Mouse (Mus musculus): Measurements from ENCODE around the gene Jund. TPM values are rescaled to one million over a fixed set of nuclear protein-coding genes. Genes with fewer than 3 reads are reported as not detected.

The Jund gene
- total RNA-seq, 2 experiments from 2014 or later = 221 to 289 TPM

GRCm38 (mm10) chr8:70699116-70699833 is 526 bp downstream of the Jund start:
- DNase-seq (ENCODE audit: low spot score in 2 of 2) = peak in 1 of 2 experiments; percentile 67

DNA sequence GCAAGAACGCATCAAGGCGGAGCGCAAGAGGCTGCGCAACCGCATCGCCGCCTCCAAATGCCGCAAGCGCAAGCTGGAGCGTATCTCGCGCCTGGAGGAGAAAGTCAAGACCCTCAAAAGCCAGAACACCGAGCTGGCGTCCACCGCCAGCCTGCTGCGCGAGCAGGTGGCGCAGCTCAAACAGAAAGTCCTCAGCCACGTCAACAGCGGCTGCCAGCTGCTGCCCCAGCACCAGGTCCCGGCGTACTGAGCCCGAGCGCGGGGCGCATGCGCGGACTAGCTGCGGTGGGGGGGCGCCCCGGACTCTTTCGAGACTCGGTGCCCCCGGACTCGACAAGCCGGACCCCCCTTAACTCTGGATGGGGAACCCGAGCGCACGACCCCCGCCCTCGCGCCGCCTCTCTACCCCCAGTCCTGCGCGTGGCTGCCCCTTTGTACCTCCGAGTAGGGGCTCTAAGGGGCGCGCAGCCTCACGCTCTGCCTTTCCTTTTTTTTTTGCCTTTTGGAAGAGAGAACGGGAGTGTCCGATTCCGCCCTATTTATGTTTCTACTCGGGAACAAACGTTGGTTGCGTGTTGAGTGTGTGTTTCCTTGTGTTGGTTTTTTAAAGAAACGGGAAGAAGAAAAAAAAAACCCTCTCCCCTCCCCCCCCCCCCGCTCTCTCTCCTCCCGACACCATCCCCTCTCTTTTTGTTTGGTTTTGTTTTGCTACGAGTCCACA is 1.2 kb downstream of the Jund start:
- DNase-seq (ENCODE audit: low spot score in 2 of 2) = peak; percentile 65 to 70

- DNase-seq (ENCODE audit: low spot score in 2 of 2) = peak; percentile 77 to 88
Observed at GRCm38 (mm10) chr8:70700555-70700922, 1.8 kb downstream of the Jund start.

- DNase-seq (ENCODE audit: low spot score in 2 of 2) = no peak
Observed at GRCm38 (mm10) chr8:70701048-70701981, 2.6 kb downstream of the Jund start.

DNA sequence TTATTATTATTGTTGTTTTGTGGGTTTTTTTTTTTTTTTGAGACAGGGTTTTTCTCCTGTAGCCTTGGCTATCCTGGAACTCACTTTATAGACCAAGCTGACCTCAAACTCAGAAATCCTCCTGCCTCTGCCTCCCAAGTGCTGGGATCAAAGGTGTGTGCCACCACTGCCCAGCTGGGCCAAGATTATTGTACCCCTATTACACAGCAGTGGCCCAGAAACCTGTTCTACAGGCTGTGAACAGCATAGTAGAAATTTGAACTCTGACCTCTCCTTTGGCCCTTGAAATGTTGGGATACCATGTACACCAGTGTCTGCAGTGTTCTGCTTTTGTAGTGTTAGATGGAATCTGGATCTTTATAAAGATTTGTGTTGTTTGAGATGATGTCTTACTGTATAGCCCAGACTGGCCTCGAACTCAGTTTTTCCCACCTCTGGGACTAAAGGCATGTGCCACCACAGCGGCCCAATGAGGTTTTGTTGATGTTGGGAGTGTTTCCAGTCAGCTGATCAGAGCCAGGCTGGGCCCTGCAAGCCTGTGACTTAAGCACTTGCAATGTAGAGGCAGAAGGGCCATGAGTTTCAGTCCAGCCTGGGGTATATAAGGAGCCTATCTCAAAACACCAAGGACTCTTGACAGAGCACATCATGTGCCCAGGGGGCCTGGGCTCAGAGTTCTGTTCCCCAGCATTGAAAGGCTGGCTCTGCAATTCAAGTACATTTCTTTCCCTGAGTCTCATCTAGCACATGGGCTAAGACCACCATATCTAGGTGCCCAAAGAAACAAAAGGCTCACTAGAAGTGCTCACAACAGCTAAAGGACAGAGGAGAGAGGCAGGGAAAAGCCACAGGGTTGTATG is 3.5 kb downstream of the Jund start:
- no peak for DNase-seq (ENCODE audit: low spot score in 2 of 2)

DNA sequence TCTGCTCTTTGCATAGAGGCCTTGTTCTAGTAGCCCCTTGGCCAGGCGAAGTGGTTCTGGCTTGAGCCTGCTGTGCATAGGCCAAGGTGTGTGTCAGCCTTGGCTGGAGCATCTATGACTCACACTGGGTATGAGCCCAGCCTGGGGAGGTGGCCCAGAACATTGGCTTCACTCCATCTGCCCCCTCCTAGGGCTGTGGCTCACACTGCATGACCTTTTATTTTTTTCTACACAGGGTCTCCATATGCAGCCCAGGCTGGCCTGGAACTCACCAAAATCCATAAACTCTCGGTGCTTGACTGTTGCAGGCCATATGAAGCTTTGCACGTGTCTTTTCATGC is 4.1 kb downstream of the Jund start:
- DNase-seq (ENCODE audit: low spot score in 2 of 2) = no peak

- DNase-seq (ENCODE audit: low spot score in 2 of 2) = no peak
Observed at GRCm38 (mm10) chr8:70703287-70703686, 4.5 kb downstream of the Jund start, which contains the start of gene Iqcn. Gene Iqcn, plus strand, starts transcription at chr8:70703457.

DNA sequence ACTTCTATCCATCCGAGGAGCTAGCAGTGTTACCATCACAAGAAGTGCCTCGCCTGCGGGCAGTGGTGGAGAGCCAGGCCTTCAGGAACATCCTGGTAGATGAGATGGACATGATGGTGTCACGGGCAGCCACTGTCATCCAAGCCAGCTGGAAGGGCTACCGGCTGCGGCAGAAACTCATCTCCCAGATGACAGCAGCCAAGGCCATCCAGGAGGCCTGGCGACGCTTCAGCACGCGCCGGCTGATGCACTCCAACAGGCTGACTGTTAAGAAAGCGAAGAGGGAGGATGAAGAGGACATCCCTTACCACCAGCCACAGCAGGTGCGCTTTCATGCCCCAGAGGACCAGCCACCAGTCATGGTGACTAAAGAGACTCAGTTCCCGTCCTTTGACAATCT is 9.5 kb downstream of the Jund start:
- no peak for DNase-seq (ENCODE audit: low spot score in 2 of 2)

GRCm38 (mm10) chr8:70709794-70710193 is 11.0 kb downstream of the Jund start:
- no peak for DNase-seq (ENCODE audit: low spot score in 2 of 2)

GRCm38 (mm10) chr8:70710296-70710695 is 11.5 kb downstream of the Jund start:
- no peak for DNase-seq (ENCODE audit: low spot score in 2 of 2)

- no peak for DNase-seq (ENCODE audit: low spot score in 2 of 2)
Observed at GRCm38 (mm10) chr8:70711041-70711440, 12.3 kb downstream of the Jund start.

GRCm38 (mm10) chr8:70713991-70714390 is 15.2 kb downstream of the Jund start:
- DNase-seq (ENCODE audit: low spot score in 2 of 2) = no peak

DNA sequence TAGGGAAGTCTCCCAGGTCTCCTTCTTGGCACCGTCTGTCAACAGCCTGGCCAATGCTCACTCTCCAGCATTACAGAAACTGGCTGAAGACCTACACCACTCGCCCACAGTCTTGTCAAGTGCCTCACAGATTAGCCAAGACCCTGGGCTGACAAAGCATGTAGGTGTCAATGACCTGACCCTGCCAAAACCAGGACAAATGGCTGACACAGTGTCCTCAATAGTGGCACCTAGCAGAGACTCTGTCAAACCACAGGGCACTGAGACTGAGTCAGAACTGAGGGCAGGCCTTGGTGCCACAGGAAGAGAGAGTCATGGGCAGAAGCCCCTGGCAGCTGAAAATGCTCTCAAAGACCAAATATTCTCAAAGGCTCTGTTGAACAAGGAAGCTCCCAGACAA is 16.3 kb downstream of the Jund start:
- no peak for DNase-seq (ENCODE audit: low spot score in 2 of 2)

DNA sequence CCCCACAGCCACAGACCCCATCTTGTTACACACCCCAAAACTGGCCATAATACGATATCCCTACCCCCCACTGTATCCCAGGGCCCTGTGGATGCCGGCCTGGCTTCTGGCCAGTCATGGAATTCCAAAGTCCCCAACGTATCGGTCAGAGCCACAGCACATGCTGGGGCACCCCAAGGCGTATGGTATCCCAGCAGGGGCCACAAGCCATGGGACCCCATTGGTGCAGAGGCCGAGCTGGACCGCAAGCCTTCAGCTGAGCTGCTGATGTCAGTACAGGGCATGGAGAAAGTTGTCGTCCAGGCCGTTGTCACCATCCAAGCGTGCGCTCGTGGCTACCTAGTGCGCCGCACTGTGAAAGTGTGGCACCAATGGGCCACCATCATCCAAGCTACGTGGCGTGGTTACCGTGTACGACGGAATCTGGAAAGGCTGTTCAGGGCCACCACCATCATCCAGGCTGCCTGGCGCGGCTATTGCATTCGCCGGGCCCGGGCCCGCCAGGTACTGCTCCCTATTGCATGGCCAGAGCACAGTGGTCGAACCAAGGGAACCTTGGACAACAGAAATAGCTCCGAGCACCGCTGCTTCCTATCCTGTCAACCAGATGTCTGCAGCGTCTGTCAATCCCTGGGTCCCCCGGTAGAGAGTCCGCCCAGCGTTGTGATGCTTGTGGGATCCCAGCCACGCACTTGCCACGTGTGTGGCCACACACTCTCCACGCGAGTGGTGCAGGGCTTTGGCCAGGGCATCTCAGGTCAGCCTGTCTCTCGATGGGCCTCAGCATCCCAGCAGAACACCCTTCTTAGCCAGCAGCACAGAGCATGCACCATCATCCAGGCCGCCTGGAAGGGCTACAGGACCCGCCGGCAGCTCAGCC is 18.0 kb downstream of the Jund start:
- no peak for DNase-seq (ENCODE audit: low spot score in 2 of 2)

DNA sequence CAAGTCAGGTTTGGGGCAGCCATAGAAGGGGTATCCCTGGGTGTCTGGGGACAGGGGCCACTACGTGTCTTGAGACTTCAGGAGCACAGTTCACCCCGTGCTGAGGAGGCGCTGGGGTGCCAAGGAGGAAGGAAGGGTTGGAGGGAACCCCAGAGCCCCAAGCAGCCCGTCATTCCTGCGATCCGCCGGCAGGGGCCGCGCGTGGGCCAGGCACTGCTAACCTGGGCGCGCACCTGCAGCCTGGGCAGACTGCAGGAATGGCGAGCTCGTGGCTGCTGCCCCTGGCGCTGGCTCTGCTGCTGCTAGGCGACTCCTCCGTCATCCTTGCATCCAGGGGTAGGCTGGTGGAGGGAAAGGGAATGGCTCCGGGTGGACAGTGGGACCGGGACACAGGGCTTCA is 19.5 kb downstream of the Jund start, which contains the start of gene Gm3336:
TSS of gene Gm3336 (plus strand) at position 247 of the 400 bp plus-strand sequence.
- peak; percentile 67 to 74 for DNase-seq (ENCODE audit: low spot score in 2 of 2)

DNA sequence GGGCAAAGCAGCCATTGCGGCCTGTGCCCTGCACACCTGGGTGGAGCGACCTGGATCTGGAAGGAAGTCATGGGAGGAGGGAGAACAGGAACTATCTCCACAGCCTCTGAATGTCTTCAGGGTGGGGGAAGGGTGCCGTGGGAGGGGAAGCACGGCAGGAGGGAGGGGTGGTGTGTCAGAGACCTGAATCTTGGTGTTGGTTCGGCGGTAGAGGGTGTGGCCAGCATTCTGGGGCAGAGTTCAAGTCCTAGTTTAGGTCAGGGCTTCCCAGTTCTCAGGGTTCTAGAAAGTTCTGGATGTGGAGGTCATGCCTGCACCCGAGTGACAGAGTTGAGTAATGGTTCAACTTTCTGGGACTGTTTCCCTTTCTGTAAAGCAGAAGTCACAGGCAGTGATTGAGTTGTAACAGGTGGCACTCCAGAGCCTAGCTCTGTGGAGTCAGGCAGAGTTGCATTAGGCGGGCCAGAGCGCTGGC is 21.1 kb downstream of the Jund start:
- DNase-seq (ENCODE audit: low spot score in 2 of 2) = no peak

- DNase-seq (ENCODE audit: low spot score in 2 of 2) = peak; percentile 70 to 83
Observed at GRCm38 (mm10) chr8:70720739-70721138, 22.0 kb downstream of the Jund start.

DNA sequence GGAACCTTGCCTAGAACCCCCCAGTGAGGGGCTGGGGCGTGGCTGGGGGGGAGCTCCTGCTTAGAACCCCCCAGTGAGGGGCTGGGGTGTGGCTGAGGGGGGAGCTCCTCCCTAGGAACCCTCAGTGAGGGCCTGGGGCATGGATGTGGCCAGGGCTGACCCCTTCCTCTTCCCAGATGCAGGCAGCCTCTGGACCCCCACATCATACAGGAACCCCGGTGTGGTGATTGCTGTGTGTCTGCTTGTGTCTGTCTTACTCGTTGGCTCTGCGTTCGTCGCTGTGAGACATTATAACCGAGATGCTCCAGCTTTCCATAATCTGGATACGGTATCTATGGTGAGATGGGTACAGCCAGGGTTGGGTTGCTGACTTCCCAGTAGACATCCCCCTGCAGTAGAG is 22.9 kb downstream of the Jund start:
- DNase-seq (ENCODE audit: low spot score in 2 of 2) = no peak

DNA sequence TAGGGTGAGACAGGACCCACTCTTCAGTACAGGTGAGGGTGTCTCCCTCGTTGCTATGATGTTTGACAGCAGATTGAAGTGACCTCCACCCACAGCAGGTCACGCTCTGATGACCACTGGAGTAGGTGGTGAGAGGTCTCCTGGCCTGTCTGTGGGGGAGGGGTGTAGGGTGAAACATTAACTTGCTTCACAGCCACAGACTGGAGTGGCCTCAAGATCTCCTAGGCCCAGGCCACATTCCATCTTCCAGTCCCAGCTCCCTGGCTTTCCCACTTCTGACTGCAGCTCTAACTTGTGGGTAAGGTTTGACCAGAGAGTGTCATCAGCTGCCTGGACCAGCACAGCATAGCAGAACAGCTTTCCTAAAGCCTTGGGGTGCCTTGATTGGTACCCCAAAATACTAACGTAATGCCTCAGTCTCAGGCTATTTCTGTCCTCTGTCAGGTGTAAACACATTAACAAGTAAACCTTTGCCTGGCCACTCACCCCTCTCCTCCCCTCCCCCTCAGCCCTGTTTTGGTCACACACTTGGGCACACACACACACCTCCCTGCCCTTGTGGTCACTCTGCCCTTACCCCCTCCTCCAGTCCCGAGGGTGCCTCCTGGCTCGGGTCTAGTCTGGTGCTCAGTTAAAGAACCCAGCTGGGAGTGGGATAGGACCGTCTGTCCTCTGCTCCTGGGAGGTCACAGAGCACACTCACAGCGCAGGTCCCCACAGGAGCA is 24.9 kb downstream of the Jund start, which contains the start of gene Pde4c:
TSS of gene Pde4c (plus strand) at position 235 of the 725 bp plus-strand sequence.
- DNase-seq (ENCODE audit: low spot score in 2 of 2) = no peak

Measured in left cerebral cortex, adult 18-20 months (tissue).